8 mouse cellular contexts compared by ENCODE assay signal in the genomic region with DNA sequence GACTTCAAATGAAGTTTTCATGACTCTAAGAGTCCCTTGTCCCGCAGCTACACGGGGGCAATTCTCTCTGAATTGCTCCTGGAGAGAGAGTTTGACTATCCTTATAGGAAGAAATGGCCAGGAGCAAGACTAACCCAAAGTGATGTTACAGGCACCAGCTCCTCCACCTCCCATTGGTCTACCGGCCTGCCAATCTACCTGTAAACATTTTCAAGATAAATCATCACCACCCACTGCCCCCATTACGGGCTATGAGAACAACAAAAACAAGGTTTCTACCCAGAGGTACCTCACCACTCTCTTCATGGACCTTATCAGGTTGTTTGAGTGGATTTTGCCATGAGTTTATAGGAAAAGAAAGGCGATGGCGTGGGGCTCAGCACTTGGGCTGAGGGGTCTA. TPM values are rescaled to one million over a fixed set of nuclear protein-coding genes. Genes with fewer than 3 reads are reported as not detected.
DNase-seq lines count a peak whose midpoint lies in the region; ATAC-seq and TF ChIP-seq lines count a peak whose summit lies in the region.

No protein-coding gene starts in this region.

- TF ChIP-seq CTCF in bone marrow, adult 2 months (IDR thresholded peaks at IDR 0.05; ENCODE audit: control insufficient read depth, insufficient read depth, low read length), result no peak

- no peak for TF ChIP-seq POLR2A in bone marrow, adult 2 months (IDR thresholded peaks at IDR 0.05; ENCODE audit: borderline replicate concordance, control insufficient read depth, low read depth, low read length)
- no peak for TF ChIP-seq POLR2A in limb, embryonic 14.5 days (IDR thresholded peaks at IDR 0.05; ENCODE audit: borderline replicate concordance, extremely low read depth, insufficient read depth, insufficient read length)

- 3% methylated on average over 6 of the region's 6 CpGs for WGBS in bone marrow, adult 2 months
- WGBS in hindbrain, embryonic 10.5 days, result 40% methylated on average over 6 of the region's 6 CpGs
- WGBS in limb, embryonic 14.5 days, result 33% methylated on average over 6 of the region's 6 CpGs

- DNase-seq in 3T3-L1 (ENCODE audit: low read depth, low spot score), result peak; percentile 67
- DNase-seq in hindbrain, embryonic 10.5 days (ENCODE audit: low spot score), result no peak
- DNase-seq in limb, embryonic 14.5 days (ENCODE audit: low spot score), result no peak
- peak; percentile 24 for DNase-seq in splenic B cell, adult 2 months (ENCODE audit: low read depth, low spot score)
- DNase-seq in left cerebral cortex, adult 18-20 months (ENCODE audit: low spot score in 2 of 2), result no peak
- DNase-seq in urinary bladder, adult 2 months (ENCODE audit: low spot score), result no peak
- DNase-seq in adrenal gland, postnatal 14 days, result no peak

- no peak overlapping the region for H3K9ac ChIP-seq in limb, embryonic 14.5 days (ENCODE audit: low read depth, low read length, severe bottlenecking)

- H3K27me3 ChIP-seq in hindbrain, embryonic 10.5 days (ENCODE audit: insufficient read depth, poor library complexity, severe bottlenecking), result peaks cover 30% of the 10 kb centered on the region
- peaks cover 15% of the 10 kb centered on the region for H3K27me3 ChIP-seq in limb, embryonic 14.5 days (ENCODE audit: control insufficient read depth, insufficient read depth, low read length)
- no peaks in the 10 kb centered on the region; the same call in 1 of the 2 replicates for H3K27me3 ChIP-seq in splenic B cell, adult 2 months (ENCODE audit: control insufficient read depth, insufficient read depth, low read length, poor library complexity, severe bottlenecking)

- no peak overlapping the region for H3K27ac ChIP-seq in bone marrow, adult 2 months (ENCODE audit: control insufficient read depth, insufficient read depth, low read depth, low read length, poor library complexity)
- no peak overlapping the region for H3K27ac ChIP-seq in hindbrain, embryonic 10.5 days
- H3K27ac ChIP-seq in limb, embryonic 14.5 days (replicated peaks; ENCODE audit: low read depth, low read length), result no peak overlapping the region

- H3K36me3 ChIP-seq in hindbrain, embryonic 10.5 days, result no peaks in the 10 kb centered on the region
- no peaks in the 10 kb centered on the region for H3K36me3 ChIP-seq in limb, embryonic 14.5 days (ENCODE audit: control insufficient read depth, insufficient read depth, low read length)
- H3K36me3 ChIP-seq in splenic B cell, adult 2 months (ENCODE audit: control insufficient read depth, insufficient read depth, low read length, poor library complexity, severe bottlenecking), result no peaks in the 10 kb centered on the region

- no peak for ATAC-seq in limb, embryonic 14.5 days (ENCODE audit: low FRiP score, low read depth)

- H3K4me2 ChIP-seq in limb, embryonic 14.5 days (replicated peaks; ENCODE audit: low read depth, low read length, severe bottlenecking), result peak overlapping the region; percentile 98

- H3K4me3 ChIP-seq in bone marrow, adult 2 months (replicated peaks; ENCODE audit: control insufficient read depth, low read depth, low read length), result peak overlapping the region; percentile 66
- peak overlapping the region; percentile 79 for H3K4me3 ChIP-seq in hindbrain, embryonic 10.5 days
- peak overlapping the region; percentile 64 for H3K4me3 ChIP-seq in limb, embryonic 14.5 days (replicated peaks; ENCODE audit: low read length)

- H3K4me1 ChIP-seq in bone marrow, adult 2 months (ENCODE audit: control insufficient read depth, insufficient read depth, low read length), result no peaks in the 10 kb centered on the region; the same call in 1 of the 2 replicates
- peaks cover 70% of the 10 kb centered on the region for H3K4me1 ChIP-seq in hindbrain, embryonic 10.5 days (replicated peaks)
- H3K4me1 ChIP-seq in limb, embryonic 14.5 days (ENCODE audit: control insufficient read depth, insufficient read depth, low read length), result peaks cover 21% of the 10 kb centered on the region

- H3K9me3 ChIP-seq in hindbrain, embryonic 10.5 days, result peaks cover 3% of the 10 kb centered on the region; the same call in 1 of the 2 replicates
- H3K9me3 ChIP-seq in limb, embryonic 14.5 days (ENCODE audit: control insufficient read depth, low read length), result no peaks in the 10 kb centered on the region

RNA-seq across cellular contexts. Expression of a gene that starts 1.4 kb away (rescaled TPM):
- 0.72 and 1.9 TPM in 2 replicates for polyA plus RNA-seq in bone marrow, adult 2 months (2011; ENCODE audit: insufficient read depth, insufficient read length, low replicate concordance, missing spikeins)
- 4.6 and 5.9 TPM in 2 replicates for polyA plus RNA-seq in hindbrain, embryonic 10.5 days (2016; fragmentation: Nextera tagmentation; extraction: Ambion mirVana)
- polyA plus RNA-seq in limb, embryonic 14.5 days (2012; rRNA removed), result 7.7 and 7.8 TPM in 2 replicates
- polyA plus RNA-seq in limb, embryonic 14.5 days (2014; fragmentation: Nextera tagmentation; extraction: Ambion mirVana), result 5.6 and 7.1 TPM in 2 replicates
- 10 to 100 TPM; 10.2 to 11.2 TPM for total RNA-seq in left cerebral cortex, adult 18-20 months (2021)
- polyA plus RNA-seq in urinary bladder, adult 2 months (2012; rRNA removed), result 37.1 and 41.7 TPM in 2 replicates
- 3.0 and 6.6 TPM in 2 replicates for total RNA-seq in adrenal gland, postnatal 14 days (2021)

Comparison
In these comparisons a context has a peak if more than half of its experiments do, and no peak if none do; other contexts are left out.
1. DNase-seq: peak in 3T3-L1 (single experiment) and splenic B cell, adult 2 months (single experiment); none in hindbrain, embryonic 10.5 days (single experiment), limb, embryonic 14.5 days (single experiment), left cerebral cortex, adult 18-20 months (0 of 2), urinary bladder, adult 2 months (single experiment) and adrenal gland, postnatal 14 days (single experiment).
2. Peak in every context shown above with its lines, with median percentiles within 50 percentile points of each other: H3K4me3 ChIP-seq.